Mouse (Mus musculus) liver, adult 2 months (tissue): Measurements from ENCODE around the gene Sumo3. TPM values are rescaled to one million over a fixed set of nuclear protein-coding genes. Genes with fewer than 3 reads are reported as not detected.

Experiments used
- DNase-seq: peaks from one replicate; pipeline ENCODE4 v3.0.0-alpha.2; 2011; ENCODE audit warnings: low read depth, low spot score; ENCODE audit errors: extremely low read depth
- H3K27ac ChIP-seq: fragments of 200-500 bp; replicated peaks from 2 replicates; pipeline ENCODE4 v1.5.1; 2012; ENCODE audit warnings: low read depth, mild to moderate bottlenecking, control low read depth, inconsistent platforms, low read length; ENCODE audit not compliant: insufficient read depth
- H3K27me3 ChIP-seq: fragments of 200-500 bp; 2 replicates; pipeline ENCODE4 v1.6.1; 2012; ENCODE audit warnings: mild to moderate bottlenecking, moderate library complexity, low read length, inconsistent platforms; ENCODE audit not compliant: control insufficient read depth, insufficient read depth
- H3K36me3 ChIP-seq: fragments of 200-500 bp; 2 replicates; pipeline ENCODE4 v1.6.1; 2012; ENCODE audit warnings: low read length, inconsistent platforms; ENCODE audit not compliant: control insufficient read depth, insufficient read depth
- H3K4me1 ChIP-seq: fragments of 200-500 bp; 2 replicates; pipeline ENCODE4 v1.6.1; 2011; ENCODE audit warnings: low read length; ENCODE audit not compliant: control insufficient read depth, insufficient read depth
- H3K4me3 ChIP-seq: fragments of 200-500 bp; 2 replicates; pipeline ENCODE4 v1.5.1; 2011; ENCODE audit warnings: low read depth, mild to moderate bottlenecking, control low read depth, low read length, moderate library complexity; ENCODE audit not compliant: insufficient read depth
- H3K79me2 ChIP-seq: fragments of 200-500 bp; 2 replicates; pipeline ENCODE4 v1.6.1; 2012; ENCODE audit warnings: inconsistent platforms, mild to moderate bottlenecking, low read length, moderate library complexity; ENCODE audit not compliant: control insufficient read depth, insufficient read depth
- H3K9ac ChIP-seq: fragments of 200-500 bp; 2 replicates; pipeline ENCODE4 v1.6.1; 2012; ENCODE audit warnings: low read depth, mild to moderate bottlenecking, control low read depth, inconsistent platforms, low read length
- CTCF ChIP-seq: fragments of 200-500 bp; IDR thresholded peaks from 2 replicates; pipeline ENCODE4 v1.5.1; 2011; ENCODE audit warnings: low read depth, low read length, control low read depth
- POLR2A ChIP-seq: fragments of 200-500 bp; IDR thresholded peaks from 2 replicates; pipeline ENCODE4 v1.6.1; 2011; ENCODE audit warnings: low read length, control low read depth; ENCODE audit not compliant: insufficient read depth; ENCODE audit errors: extremely low read depth
- WGBS: fragments of 180-500 bp; shearing (Covaris S2); methylation state at CpG from one replicate; pipeline ENCODE4 v1.1.7; 2018; 5-methylcytosine and 5-hydroxymethylcytosine counted together
- polyA plus RNA-seq: library from polyadenylated mRNA; depleted of rRNA; stranded (reverse); fragments of >200 nt; gene quantifications from 2 replicates; pipeline ENCODE4 v1.2.3, GENCODE M21; 2012; rRNA removed
- total RNA-seq: library from RNA; depleted of rRNA; stranded (reverse); fragments of >200 nt; gene quantifications from 2 replicates; pipeline ENCODE4 v1.2.3, GENCODE M21; 2014; rRNA removed

The Sumo3 gene
- 59.6 and 108 TPM in 2 replicates for total RNA-seq
- 170 and 226 TPM in 2 replicates for polyA plus RNA-seq

- Histone ChIP-seq H3K9ac (peak within 1 kb of the TSS; percentile 98), H3K4me1 (peaks cover 18% of the 10 kb centered on the region), H3K27me3 (no peaks in the 10 kb centered on the region), H3K4me3 (peak within 1 kb of the TSS; percentile 77), H3K36me3 (peaks cover 4% of the 10 kb centered on the region; the same call in 1 of the 2 replicates), H3K79me2 (peaks cover 24% of the 10 kb centered on the region), H3K27ac (peak within 1 kb of the TSS; percentile 92)
- DNase-seq = peak; percentile 76
- TF ChIP-seq POLR2A (peak; percentile 75), CTCF (no peak)
- 1% methylated on average over 116 of the region's 119 CpGs for WGBS
Observed at GRCm38 (mm10) chr10:77605908-77606826, at the start of gene Sumo3, which contains the start of gene Gm49325. Sumo3 (plus strand) TSS chr10:77606097. Gm49325 (plus strand) TSS chr10:77606197.

GRCm38 (mm10) chr10:77556631-77557030 is 49.3 kb upstream of the Sumo3 start:
- Histone ChIP-seq H3K9ac (no peak overlapping the region), H3K27me3 (no peaks in the 10 kb centered on the region), H3K27ac (no peak overlapping the region), H3K79me2 (no peaks in the 10 kb centered on the region), H3K4me3 (no peak overlapping the region), H3K4me1 (no peaks in the 10 kb centered on the region), H3K36me3 (no peaks in the 10 kb centered on the region)
- no peak for TF ChIP-seq POLR2A
- TF ChIP-seq CTCF = no peak
- no peak for DNase-seq
- 96% methylated on average over 7 of the region's 7 CpGs for WGBS

GRCm38 (mm10) chr10:77557641-77558040 is 48.3 kb upstream of the Sumo3 start:
- Histone ChIP-seq H3K79me2 (no peaks in the 10 kb centered on the region), H3K4me1 (no peaks in the 10 kb centered on the region), H3K4me3 (no peak overlapping the region), H3K36me3 (no peaks in the 10 kb centered on the region), H3K9ac (no peak overlapping the region), H3K27ac (no peak overlapping the region), H3K27me3 (no peaks in the 10 kb centered on the region)
- peak; percentile 31 for DNase-seq
- 83% methylated on average over 4 of the region's 4 CpGs for WGBS
- TF ChIP-seq CTCF (peak; percentile 54), POLR2A (no peak)

- no peaks in the 10 kb centered on the region for H3K4me1 ChIP-seq
- 82% methylated on average over 11 of the region's 11 CpGs for WGBS
- H3K27me3 ChIP-seq = no peaks in the 10 kb centered on the region
- no peak overlapping the region for H3K9ac ChIP-seq
- H3K27ac ChIP-seq = no peak overlapping the region
- no peaks in the 10 kb centered on the region for H3K36me3 ChIP-seq
- DNase-seq = no peak
- no peak overlapping the region for H3K4me3 ChIP-seq
- H3K79me2 ChIP-seq = no peaks in the 10 kb centered on the region
- TF ChIP-seq CTCF = no peak
- no peak for TF ChIP-seq POLR2A
Observed at GRCm38 (mm10) chr10:77560090-77560489, 45.8 kb upstream of the Sumo3 start.

- WGBS = 93% methylated on average over 9 of the region's 9 CpGs
- no peaks in the 10 kb centered on the region for H3K4me1 ChIP-seq
- no peak overlapping the region for H3K4me3 ChIP-seq
- no peak for DNase-seq
- H3K36me3 ChIP-seq = no peaks in the 10 kb centered on the region
- no peaks in the 10 kb centered on the region for H3K79me2 ChIP-seq
- no peaks in the 10 kb centered on the region for H3K27me3 ChIP-seq
- H3K27ac ChIP-seq = no peak overlapping the region
- H3K9ac ChIP-seq = no peak overlapping the region
- TF ChIP-seq CTCF = no peak
- no peak for TF ChIP-seq POLR2A
Observed at GRCm38 (mm10) chr10:77560830-77561229, 45.1 kb upstream of the Sumo3 start.

GRCm38 (mm10) chr10:77561508-77561907 is 44.4 kb upstream of the Sumo3 start:
- no peaks in the 10 kb centered on the region for H3K4me1 ChIP-seq
- H3K27ac ChIP-seq = no peak overlapping the region
- H3K36me3 ChIP-seq = no peaks in the 10 kb centered on the region
- WGBS = 90% methylated on average over 2 of the region's 2 CpGs
- no peaks in the 10 kb centered on the region for H3K27me3 ChIP-seq
- no peak overlapping the region for H3K4me3 ChIP-seq
- no peaks in the 10 kb centered on the region for H3K79me2 ChIP-seq
- no peak for TF ChIP-seq CTCF
- no peak overlapping the region for H3K9ac ChIP-seq
- DNase-seq = no peak
